Mouse (Mus musculus): ENCODE data around the gene Cdca3. TPM values are rescaled to one million over a fixed set of nuclear protein-coding genes. Genes with fewer than 3 reads are reported as not detected.
"Not testable (repeated sequence)": the region's sequence is repeated elsewhere in the genome, so short reads cannot be mapped to it uniquely, and the experiment has no call there.

Gene Cdca3
- total RNA-seq, 2 experiments from 2014 or later, result 0.63 to 0.66 TPM

DNA sequence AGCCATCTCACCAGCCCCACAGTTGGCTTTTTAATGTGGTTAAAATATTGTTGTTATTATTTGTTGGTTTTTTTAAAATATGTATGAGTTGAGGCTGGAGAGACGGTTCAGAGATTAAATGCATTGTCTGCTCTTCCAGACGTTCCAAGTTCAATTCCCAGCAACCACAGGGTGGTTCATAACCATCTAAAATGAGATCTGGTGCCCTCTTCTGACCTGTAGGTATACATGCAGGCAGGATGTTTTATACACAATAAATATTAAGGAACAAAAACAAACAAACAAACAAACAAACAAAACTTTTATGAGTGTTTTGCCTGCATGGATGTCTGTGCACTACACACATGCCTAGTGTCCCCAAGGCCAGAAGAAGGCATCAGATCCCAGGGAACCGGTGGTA lies 26.3 kb upstream of the Cdca3 start:
- TF ChIP-seq CTCF (IDR thresholded peaks at IDR 0.05), result no peak; the same call in 1 of the 2 replicates
- Histone ChIP-seq H3K4me3 (no peak overlapping the region), H3K27ac (no peak overlapping the region)
- intact Hi-C loops (cut with DNase I), result no loop called here
- no peak for DNase-seq (ENCODE audit: extremely low spot score in 1 of 2, low spot score in 2 of 2)

DNA sequence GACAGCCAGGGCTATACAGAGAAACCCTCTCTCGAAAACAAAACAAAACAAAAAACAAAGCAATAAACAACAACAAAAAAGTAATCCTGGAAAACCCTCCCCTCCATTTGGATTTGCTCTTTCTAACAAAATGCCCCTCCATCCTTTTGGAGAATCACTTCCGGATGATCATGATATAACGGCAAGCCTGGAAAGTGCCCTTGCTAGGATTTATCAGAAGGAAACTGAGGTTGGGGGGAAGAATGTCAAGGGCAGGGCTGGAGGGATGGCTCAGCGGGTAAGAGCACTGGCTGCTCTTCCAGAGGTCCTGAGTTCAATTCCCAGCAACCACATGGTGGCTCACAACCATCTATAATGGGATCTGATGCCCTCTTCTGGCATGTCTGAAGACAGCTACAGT lies 25.7 kb upstream of the Cdca3 start:
- DNase-seq (ENCODE audit: extremely low spot score in 1 of 2, low spot score in 2 of 2); H3K27ac ChIP-seq; H3K4me3 ChIP-seq: not testable (repeated sequence)
- intact Hi-C loops (cut with DNase I), result loop anchor here (1.0 to 2.0 kb wide), 2 partner anchors 7 to 13 kb away; no protein-coding TSS in a partner anchor

DNA sequence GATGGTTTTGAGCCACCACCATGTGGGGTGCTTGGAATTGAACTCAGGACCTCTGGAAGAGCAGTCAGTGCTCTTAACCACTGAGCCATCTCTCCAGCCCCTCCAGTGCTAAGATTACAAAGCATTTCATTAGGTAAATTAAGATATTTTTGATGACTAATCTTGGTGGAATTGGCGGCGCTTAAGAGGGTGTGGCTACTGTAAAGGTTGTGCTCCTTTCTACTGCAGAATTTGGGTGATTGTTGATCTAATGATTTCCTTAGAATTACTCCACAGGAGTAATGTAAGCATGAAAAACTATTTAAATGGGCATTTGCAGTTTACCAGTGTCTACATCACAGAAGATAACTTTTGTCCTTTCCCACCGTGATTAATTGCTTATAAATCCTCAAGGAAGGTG lies 25.0 kb upstream of the Cdca3 start:
- intact Hi-C loops (cut with DNase I), result loop anchor here (1.0 to 2.0 kb wide), 2 partner anchors 8 to 14 kb away; no protein-coding TSS in a partner anchor
- no peak overlapping the region for H3K27ac ChIP-seq
- no peak overlapping the region for H3K4me3 ChIP-seq
- DNase-seq (ENCODE audit: extremely low spot score in 1 of 2, low spot score in 2 of 2), result no peak
- TF ChIP-seq CTCF (IDR thresholded peaks at IDR 0.05), result no peak

DNA sequence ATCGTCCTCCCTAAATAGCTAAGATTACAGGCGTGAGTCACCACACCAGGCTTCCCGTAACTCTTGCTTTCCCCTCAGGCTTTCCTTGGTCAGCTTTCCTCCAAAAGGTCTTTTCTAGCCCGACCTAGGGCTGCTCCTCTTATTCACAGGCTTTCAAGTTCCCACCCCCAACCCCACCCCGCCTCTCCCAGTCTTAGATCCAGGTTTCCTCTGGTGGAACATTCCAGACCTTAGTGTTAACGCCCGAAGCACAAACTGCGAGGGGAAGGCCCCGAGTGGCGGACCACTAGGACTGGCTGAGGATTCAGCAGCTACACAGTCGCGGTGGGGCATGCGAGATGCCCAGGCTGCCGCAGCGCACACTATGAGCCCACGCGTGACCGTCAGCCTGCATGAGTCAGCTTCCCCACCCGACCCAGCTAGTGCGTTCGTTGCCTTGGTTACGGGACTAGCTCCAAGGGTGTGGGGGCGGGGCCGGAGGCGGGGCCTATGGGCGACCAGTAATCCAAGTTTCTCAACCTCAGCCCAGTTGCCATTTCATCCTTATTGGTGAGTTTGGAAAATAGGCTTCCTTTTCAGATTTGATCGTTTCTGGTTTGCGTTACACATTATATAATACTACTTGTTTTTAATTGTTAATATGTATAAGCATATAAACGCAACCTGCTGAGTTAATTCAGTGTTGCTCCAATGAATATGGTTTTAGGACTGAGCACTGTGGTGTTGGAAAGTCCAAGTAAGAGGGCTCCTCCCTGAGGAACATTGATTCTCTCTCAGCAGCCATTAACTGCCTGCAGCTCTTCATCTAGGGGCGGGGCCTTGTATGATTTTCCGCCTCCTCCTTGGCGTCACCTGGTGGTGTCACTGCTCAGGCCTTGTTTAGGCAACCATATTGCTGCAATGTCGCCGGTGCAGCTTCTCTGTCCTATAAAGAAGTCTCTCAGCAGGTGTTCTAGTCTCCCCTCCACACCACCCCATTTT lies 23.7 kb upstream of the Cdca3 start:
- peak overlapping the region; percentile 98 for H3K27ac ChIP-seq
- TF ChIP-seq CTCF (IDR thresholded peaks at IDR 0.05), result peak; percentile 19
- peak overlapping the region; percentile 50 for H3K4me3 ChIP-seq
- intact Hi-C loops (cut with DNase I), result loop anchor here (1.0 to 2.0 kb wide), 2 partner anchors 15 to 36 kb away; partner anchors contain the start of gene Eno2
- DNase-seq (ENCODE audit: extremely low spot score in 1 of 2, low spot score in 2 of 2), result peak; percentile 95 to 97

DNA sequence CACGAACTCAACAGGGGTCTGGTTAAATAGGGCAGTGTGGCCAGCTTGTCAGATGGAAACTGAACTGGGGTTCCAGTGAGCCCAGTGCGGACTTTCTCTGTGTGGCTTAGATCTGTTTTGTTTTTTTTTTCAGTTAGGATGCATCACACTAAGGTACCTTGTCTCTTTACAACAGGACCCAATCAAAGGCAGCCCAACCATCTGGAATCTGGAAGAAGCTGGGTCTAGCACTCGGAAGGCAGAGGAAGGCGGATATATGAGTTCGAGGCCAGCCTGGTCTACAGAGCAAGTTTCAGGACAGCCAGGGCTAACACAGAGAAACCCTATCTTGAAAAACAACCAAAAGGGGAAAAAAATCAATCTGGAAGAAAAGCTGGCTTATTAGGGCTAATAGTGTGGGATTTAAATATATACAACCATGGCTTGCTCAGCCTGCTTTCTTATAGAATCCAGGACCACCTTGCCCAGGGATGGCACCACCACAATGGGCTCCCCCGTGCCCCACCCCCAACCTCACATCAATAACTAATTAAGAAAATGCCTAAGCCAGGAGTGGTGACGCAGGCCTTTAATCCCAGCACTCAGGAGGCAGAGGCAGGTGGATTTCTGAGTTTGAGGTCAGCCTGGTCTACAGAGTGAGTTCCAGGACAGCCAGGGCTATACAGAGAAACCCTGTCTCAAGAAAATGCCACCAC lies 22.8 kb upstream of the Cdca3 start:
- intact Hi-C loops (cut with DNase I), result no loop called here
- peak overlapping the region; percentile 98 for H3K27ac ChIP-seq
- H3K4me3 ChIP-seq, result peak overlapping the region; percentile 50
- DNase-seq (ENCODE audit: extremely low spot score in 1 of 2, low spot score in 2 of 2), result no peak
- no peak for TF ChIP-seq CTCF (IDR thresholded peaks at IDR 0.05)

DNA sequence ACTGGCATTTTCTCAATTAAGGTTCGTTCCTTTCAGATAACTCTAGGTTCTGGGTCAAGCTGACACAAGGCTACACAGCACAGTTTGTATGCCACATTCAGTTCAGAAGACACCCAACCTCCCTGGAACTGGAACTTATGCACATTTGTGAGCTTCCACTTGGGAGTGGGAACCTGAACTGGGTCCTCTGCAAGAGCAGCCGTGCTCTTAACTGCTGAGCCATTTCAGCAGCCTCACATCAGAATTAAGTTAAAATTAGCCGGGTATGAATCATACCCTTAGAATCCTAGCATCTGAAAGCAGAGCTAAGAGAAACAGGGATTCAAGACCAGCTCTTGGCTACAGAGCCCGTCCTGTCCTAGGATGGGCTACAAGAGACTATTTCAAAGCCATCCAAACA lies 22.0 kb upstream of the Cdca3 start:
- Histone ChIP-seq H3K4me3 (no peak overlapping the region), H3K27ac (peak overlapping the region; percentile 98)
- intact Hi-C loops (cut with DNase I), result no loop called here
- DNase-seq (ENCODE audit: extremely low spot score in 1 of 2, low spot score in 2 of 2), result peak in 1 of 2 experiments; percentile 27
- TF ChIP-seq CTCF (IDR thresholded peaks at IDR 0.05), result no peak

DNA sequence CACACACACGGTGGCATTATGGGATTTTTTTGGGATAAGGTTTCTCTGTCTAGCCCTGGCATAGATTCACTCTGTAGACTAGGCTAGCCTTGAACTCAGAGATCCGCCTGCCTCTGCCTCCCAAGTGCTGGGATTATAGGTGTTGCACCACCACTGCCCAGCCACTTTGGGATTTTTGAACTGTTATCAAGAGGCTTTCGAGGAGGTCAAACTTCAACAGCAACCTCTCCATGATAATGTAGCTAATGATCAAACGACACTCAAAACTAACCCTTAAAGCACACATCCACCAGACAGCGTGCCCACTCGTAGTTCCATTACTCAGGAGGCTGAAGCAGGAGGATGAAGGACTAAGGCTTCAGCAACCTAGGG lies 21.4 kb upstream of the Cdca3 start:
- no peak for DNase-seq (ENCODE audit: extremely low spot score in 1 of 2, low spot score in 2 of 2)
- Histone ChIP-seq H3K27ac (peak overlapping the region; percentile 77), H3K4me3 (no peak overlapping the region)
- intact Hi-C loops (cut with DNase I), result no loop called here
- TF ChIP-seq CTCF (IDR thresholded peaks at IDR 0.05), result no peak

DNA sequence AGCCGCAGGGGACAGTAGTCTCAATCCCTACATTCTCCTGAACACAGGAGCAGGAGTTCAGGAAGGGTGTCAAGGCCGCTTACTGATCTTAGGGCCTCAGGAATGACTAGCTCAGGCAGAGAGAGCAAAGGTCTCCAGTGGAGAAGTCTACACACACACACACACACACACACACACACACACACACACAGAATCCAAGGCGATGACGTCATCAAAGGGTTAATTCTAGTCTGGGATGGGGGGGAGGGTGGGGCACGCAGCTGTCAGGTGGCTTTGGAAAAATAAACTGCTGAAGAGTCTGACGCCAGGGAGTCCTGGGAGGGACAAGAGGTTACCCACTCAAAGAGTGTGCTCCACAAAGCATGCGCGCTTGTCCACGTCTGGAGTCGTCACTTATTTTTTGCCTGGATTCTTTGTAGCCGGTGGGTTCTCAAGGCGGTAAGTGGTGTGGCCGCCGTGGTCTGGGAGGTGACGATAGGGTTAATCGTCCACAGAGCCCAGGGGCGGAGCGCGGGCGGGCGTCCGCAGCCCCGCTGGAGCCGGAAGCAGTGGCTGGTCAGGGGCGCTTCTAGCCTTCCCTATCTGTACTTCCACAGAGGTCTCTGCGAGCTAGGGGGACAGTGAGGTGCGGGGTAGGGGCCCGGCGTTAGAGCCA lies 20.9 kb upstream of the Cdca3 start, which contains the start of gene Spsb2:
Spsb2 (plus strand) TSS at position 304 of the 655 bp plus-strand sequence.
- H3K27ac ChIP-seq, result peak within 1 kb of the TSS; percentile 98

DNA sequence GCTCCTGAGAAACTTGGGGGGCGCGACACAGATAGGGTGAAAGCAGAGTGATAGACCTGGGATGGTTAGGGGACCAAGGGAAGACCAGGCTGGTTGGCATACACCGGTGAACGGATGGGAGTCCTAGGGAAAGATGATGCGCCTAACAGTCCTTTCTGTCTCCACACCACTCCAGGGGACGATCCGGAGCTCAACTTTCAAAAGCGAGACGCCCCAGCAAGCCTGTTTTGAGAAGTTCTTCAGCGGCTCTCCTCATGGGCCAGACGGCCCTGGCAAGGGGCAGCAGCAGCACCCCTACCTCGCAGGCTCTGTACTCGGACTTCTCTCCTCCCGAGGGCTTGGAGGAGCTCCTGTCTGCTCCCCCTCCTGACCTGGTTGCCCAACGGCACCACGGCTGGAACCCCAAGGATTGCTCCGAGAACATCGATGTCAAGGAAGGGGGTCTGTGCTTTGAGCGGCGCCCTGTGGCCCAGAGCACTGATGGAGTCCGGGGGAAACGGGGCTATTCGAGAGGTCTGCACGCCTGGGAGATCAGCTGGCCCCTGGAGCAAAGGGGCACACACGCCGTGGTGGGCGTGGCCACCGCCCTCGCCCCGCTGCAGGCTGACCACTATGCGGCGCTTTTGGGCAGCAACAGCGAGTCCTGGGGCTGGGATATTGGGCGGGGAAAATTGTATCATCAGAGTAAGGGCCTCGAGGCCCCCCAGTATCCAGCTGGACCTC lies 20.1 kb upstream of the Cdca3 start:
- H3K27ac ChIP-seq, result peak overlapping the region; percentile 73
- intact Hi-C loops (cut with DNase I), result loop anchor here (1.0 kb wide), 1 partner anchor 40 kb away; the partner anchor contains the start of gene Eno2
- TF ChIP-seq CTCF (IDR thresholded peaks at IDR 0.05), result peak; percentile 70
- peak overlapping the region; percentile 53 for H3K4me3 ChIP-seq
- DNase-seq (ENCODE audit: extremely low spot score in 1 of 2, low spot score in 2 of 2), result peak; percentile 65 to 70

More for the DNA sequence above, 20.9 kb upstream of the Cdca3 start, which contains the start of gene Spsb2:
- no peak for TF ChIP-seq CTCF (IDR thresholded peaks at IDR 0.05)
- H3K4me3 ChIP-seq, result peak within 1 kb of the TSS; percentile 53
- intact Hi-C loops (cut with DNase I), result loop anchor here (1.0 kb wide), 1 partner anchor 39 kb away; the partner anchor contains the start of gene Eno2
- peak in 1 of 2 experiments; percentile 44 for DNase-seq (ENCODE audit: extremely low spot score in 1 of 2, low spot score in 2 of 2)

DNA sequence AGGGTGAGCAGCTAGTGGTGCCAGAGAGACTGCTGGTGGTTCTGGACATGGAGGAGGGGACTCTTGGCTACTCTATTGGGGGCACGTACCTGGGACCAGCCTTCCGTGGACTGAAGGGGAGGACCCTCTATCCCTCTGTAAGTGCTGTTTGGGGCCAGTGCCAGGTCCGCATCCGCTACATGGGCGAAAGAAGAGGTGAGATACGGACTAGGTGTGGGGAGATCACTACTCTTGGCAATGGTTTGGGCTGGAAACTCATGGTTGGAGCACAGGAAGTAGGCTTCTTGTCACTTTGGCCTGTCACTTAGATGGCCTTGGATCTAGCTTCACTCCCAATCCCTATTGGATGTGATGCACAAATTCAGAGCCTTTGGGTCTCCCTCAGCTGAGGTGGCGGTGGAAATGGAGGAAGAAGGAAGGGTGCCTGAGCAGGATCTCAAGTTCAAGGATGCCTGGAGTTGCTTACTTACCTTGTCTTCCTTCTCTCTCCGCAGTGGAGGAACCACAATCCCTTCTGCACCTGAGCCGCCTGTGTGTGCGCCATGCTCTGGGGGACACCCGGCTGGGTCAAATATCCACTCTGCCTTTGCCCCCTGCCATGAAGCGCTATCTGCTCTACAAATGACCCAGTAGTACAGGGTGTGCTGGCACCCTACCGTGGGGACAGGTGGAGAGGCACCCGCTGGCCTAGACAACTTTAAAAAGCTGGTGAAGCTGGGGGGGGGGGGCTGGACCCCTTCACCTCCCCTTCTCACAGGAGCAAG lies 19.4 kb upstream of the Cdca3 start:
- no peak overlapping the region for H3K27ac ChIP-seq
- no peak for TF ChIP-seq CTCF (IDR thresholded peaks at IDR 0.05)
- intact Hi-C loops (cut with DNase I), result loop anchor here (1.0 kb wide), 1 partner anchor 41 kb away; the partner anchor contains the start of gene Eno2
- DNase-seq (ENCODE audit: extremely low spot score in 1 of 2, low spot score in 2 of 2), result no peak
- peak overlapping the region; percentile 53 for H3K4me3 ChIP-seq

DNA sequence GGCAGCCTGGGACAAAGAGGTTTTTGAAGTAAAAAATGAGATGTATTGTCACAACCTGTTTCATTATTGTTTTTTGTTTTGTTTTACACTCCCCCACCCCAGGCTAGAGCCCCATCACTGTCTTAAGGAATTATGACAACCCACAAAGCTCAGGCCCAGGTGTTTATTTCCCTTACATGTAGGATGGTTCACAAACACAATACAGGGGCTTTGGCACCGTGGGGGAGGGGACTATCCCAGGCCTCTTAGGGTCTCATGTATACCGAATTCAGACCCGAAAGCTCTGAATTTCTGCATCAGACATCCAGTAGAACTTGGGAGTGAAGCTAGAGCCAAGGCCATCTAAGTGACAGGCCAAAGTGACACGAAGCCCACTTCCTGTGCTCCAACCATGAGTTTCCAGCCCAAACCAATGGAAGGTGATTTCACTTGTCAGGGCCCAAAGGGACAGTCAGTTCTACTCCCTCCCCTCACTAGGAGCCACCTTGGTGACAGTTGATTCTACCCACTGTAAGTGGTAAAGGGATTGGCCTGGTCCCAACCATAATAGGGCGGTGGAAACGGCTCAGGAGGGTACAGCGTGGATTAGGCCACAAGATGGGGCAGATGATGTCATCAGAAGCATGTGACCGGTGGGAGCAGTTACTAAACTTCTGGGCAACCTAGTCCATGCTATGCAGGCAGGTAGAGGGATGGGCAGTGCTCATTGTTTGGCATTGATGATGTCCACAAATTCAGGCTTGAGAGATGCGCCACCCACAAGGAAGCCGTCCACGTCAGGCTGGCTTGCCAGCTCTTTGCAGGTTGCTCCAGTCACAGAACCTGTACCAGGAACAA lies 18.6 kb upstream of the Cdca3 start:
- DNase-seq (ENCODE audit: extremely low spot score in 1 of 2, low spot score in 2 of 2); H3K4me3 ChIP-seq; H3K27ac ChIP-seq; intact Hi-C loops (cut with DNase I): not testable (repeated sequence)
